Mouse (Mus musculus): ENCODE data around the gene Olfr824. TPM values are rescaled to one million over a fixed set of nuclear protein-coding genes. Genes with fewer than 3 reads are reported as not detected.
"Not testable (repeated sequence)": the region's sequence is repeated elsewhere in the genome, so short reads cannot be mapped to it uniquely, and the experiment has no call there.

Olfr824 gene
- polyA plus RNA-seq (2012; ENCODE audit: insufficient read depth, insufficient read length, missing spikeins) = not detected in 2 replicates

- not testable (repeated sequence) for H3K27ac ChIP-seq (ENCODE audit: insufficient read depth, low read depth, low read length); H3K4me1 ChIP-seq (ENCODE audit: control insufficient read depth, insufficient read depth, low read length); H3K4me3 ChIP-seq (ENCODE audit: insufficient read depth, low read length)
Measured at GRCm38 (mm10) chr10:130129900-130130299, at the start of gene Olfr824. Olfr824 (minus strand) TSS chr10:130130000.

GRCm38 (mm10) chr10:130166666-130167065 is 36.9 kb upstream of the Olfr824 start, which contains the start of gene Olfr825:
Olfr825 (minus strand) TSS chr10:130166766.
- TF ChIP-seq POLR2A (IDR thresholded peaks at IDR 0.05; ENCODE audit: borderline replicate concordance, low read depth, low read length) = no peak
- TF ChIP-seq CTCF (IDR thresholded peaks at IDR 0.05; ENCODE audit: low read depth, low read length) = no peak
- no peak within 1 kb of the TSS for H3K27ac ChIP-seq (ENCODE audit: insufficient read depth, low read depth, low read length)
- no peaks in the 10 kb centered on the region for H3K4me1 ChIP-seq (ENCODE audit: control insufficient read depth, insufficient read depth, low read length)
- H3K4me3 ChIP-seq (ENCODE audit: insufficient read depth, low read length) = no peak within 1 kb of the TSS

- Histone ChIP-seq H3K4me3 (ENCODE audit: insufficient read depth, low read length) (no peak overlapping the region), H3K4me1 (ENCODE audit: control insufficient read depth, insufficient read depth, low read length) (no peaks in the 10 kb centered on the region), H3K27ac (ENCODE audit: insufficient read depth, low read depth, low read length) (no peak overlapping the region)
- TF ChIP-seq CTCF (IDR thresholded peaks at IDR 0.05; ENCODE audit: low read depth, low read length) (no peak), POLR2A (IDR thresholded peaks at IDR 0.05; ENCODE audit: borderline replicate concordance, low read depth, low read length) (no peak)
Measured at GRCm38 (mm10) chr10:130165196-130165595, 35.4 kb upstream of the Olfr824 start.

- no peak for TF ChIP-seq POLR2A (IDR thresholded peaks at IDR 0.05; ENCODE audit: borderline replicate concordance, low read depth, low read length)
- TF ChIP-seq CTCF (IDR thresholded peaks at IDR 0.05; ENCODE audit: low read depth, low read length) = no peak
- H3K4me3 ChIP-seq (ENCODE audit: insufficient read depth, low read length) = no peak overlapping the region
- no peaks in the 10 kb centered on the region for H3K4me1 ChIP-seq (ENCODE audit: control insufficient read depth, insufficient read depth, low read length)
- no peak overlapping the region for H3K27ac ChIP-seq (ENCODE audit: insufficient read depth, low read depth, low read length)
Measured at GRCm38 (mm10) chr10:130144121-130144520, 14.3 kb upstream of the Olfr824 start.

GRCm38 (mm10) chr10:130142481-130142880 is 12.7 kb upstream of the Olfr824 start:
- not testable (repeated sequence) for H3K27ac ChIP-seq (ENCODE audit: insufficient read depth, low read depth, low read length); H3K4me3 ChIP-seq (ENCODE audit: insufficient read depth, low read length); H3K4me1 ChIP-seq (ENCODE audit: control insufficient read depth, insufficient read depth, low read length)

- TF ChIP-seq CTCF (IDR thresholded peaks at IDR 0.05; ENCODE audit: low read depth, low read length) (no peak), POLR2A (IDR thresholded peaks at IDR 0.05; ENCODE audit: borderline replicate concordance, low read depth, low read length) (no peak)
- no peaks in the 10 kb centered on the region for H3K4me1 ChIP-seq (ENCODE audit: control insufficient read depth, insufficient read depth, low read length)
- no peak overlapping the region for H3K4me3 ChIP-seq (ENCODE audit: insufficient read depth, low read length)
- no peak overlapping the region for H3K27ac ChIP-seq (ENCODE audit: insufficient read depth, low read depth, low read length)
Measured at GRCm38 (mm10) chr10:130134811-130135210, 5.0 kb upstream of the Olfr824 start.

GRCm38 (mm10) chr10:130116045-130116444 is 13.8 kb downstream of the Olfr824 start:
- H3K27ac ChIP-seq (ENCODE audit: insufficient read depth, low read depth, low read length); H3K4me1 ChIP-seq (ENCODE audit: control insufficient read depth, insufficient read depth, low read length); H3K4me3 ChIP-seq (ENCODE audit: insufficient read depth, low read length): not testable (repeated sequence)

GRCm38 (mm10) chr10:130115283-130115682 is 14.5 kb downstream of the Olfr824 start, which contains the start of gene Olfr823:
Olfr823 (minus strand) TSS chr10:130115383.
- not testable (repeated sequence) for H3K4me1 ChIP-seq (ENCODE audit: control insufficient read depth, insufficient read depth, low read length); H3K27ac ChIP-seq (ENCODE audit: insufficient read depth, low read depth, low read length); H3K4me3 ChIP-seq (ENCODE audit: insufficient read depth, low read length)

GRCm38 (mm10) chr10:130096104-130096503 is 33.7 kb downstream of the Olfr824 start:
- H3K27ac ChIP-seq (ENCODE audit: insufficient read depth, low read depth, low read length) = no peak overlapping the region
- no peaks in the 10 kb centered on the region for H3K4me1 ChIP-seq (ENCODE audit: control insufficient read depth, insufficient read depth, low read length)
- no peak for TF ChIP-seq POLR2A (IDR thresholded peaks at IDR 0.05; ENCODE audit: borderline replicate concordance, low read depth, low read length)
- no peak for TF ChIP-seq CTCF (IDR thresholded peaks at IDR 0.05; ENCODE audit: low read depth, low read length)
- no peak overlapping the region for H3K4me3 ChIP-seq (ENCODE audit: insufficient read depth, low read length)

- Histone ChIP-seq H3K4me3 (ENCODE audit: insufficient read depth, low read length) (no peak overlapping the region), H3K4me1 (ENCODE audit: control insufficient read depth, insufficient read depth, low read length) (no peaks in the 10 kb centered on the region), H3K27ac (ENCODE audit: insufficient read depth, low read depth, low read length) (no peak overlapping the region)
- TF ChIP-seq POLR2A (IDR thresholded peaks at IDR 0.05; ENCODE audit: borderline replicate concordance, low read depth, low read length) (no peak), CTCF (IDR thresholded peaks at IDR 0.05; ENCODE audit: low read depth, low read length) (no peak)
Measured at GRCm38 (mm10) chr10:130092838-130093440, 36.9 kb downstream of the Olfr824 start.

Other genes with a start within 250 kb of the Olfr824 start
- not detected in 2 replicates for gene Olfr815, start 224.1 kb downstream of the Olfr824 start, polyA plus RNA-seq (2012; ENCODE audit: insufficient read depth, insufficient read length, missing spikeins)
- gene Olfr816, start 214.4 kb downstream of the Olfr824 start, polyA plus RNA-seq (2012; ENCODE audit: insufficient read depth, insufficient read length, missing spikeins) = not detected in 2 replicates
- gene Olfr818, start 180.9 kb downstream of the Olfr824 start, polyA plus RNA-seq (2012; ENCODE audit: insufficient read depth, insufficient read length, missing spikeins) = not detected in 2 replicates
- not detected in 2 replicates for gene Olfr819, start 162.7 kb downstream of the Olfr824 start, polyA plus RNA-seq (2012; ENCODE audit: insufficient read depth, insufficient read length, missing spikeins)
- not detected in 2 replicates for gene Olfr247, start 153.9 kb downstream of the Olfr824 start, polyA plus RNA-seq (2012; ENCODE audit: insufficient read depth, insufficient read length, missing spikeins)
- not detected in 2 replicates for gene Gm10310, start 144.9 kb downstream of the Olfr824 start, polyA plus RNA-seq (2012; ENCODE audit: insufficient read depth, insufficient read length, missing spikeins)
- not detected in 2 replicates for gene Olfr820, start 117.4 kb downstream of the Olfr824 start, polyA plus RNA-seq (2012; ENCODE audit: insufficient read depth, insufficient read length, missing spikeins)
- gene Olfr821, start 99.7 kb downstream of the Olfr824 start, polyA plus RNA-seq (2012; ENCODE audit: insufficient read depth, insufficient read length, missing spikeins) = 0.41 TPM in 1 of 2 replicates, not detected in the other
- gene Olfr822, start 58.8 kb downstream of the Olfr824 start, polyA plus RNA-seq (2012; ENCODE audit: insufficient read depth, insufficient read length, missing spikeins) = not detected in 2 replicates
- gene Olfr823, start 14.6 kb downstream of the Olfr824 start, polyA plus RNA-seq (2012; ENCODE audit: insufficient read depth, insufficient read length, missing spikeins) = not detected in 2 replicates
- gene Olfr825, start 36.8 kb upstream of the Olfr824 start, polyA plus RNA-seq (2012; ENCODE audit: insufficient read depth, insufficient read length, missing spikeins) = not detected in 2 replicates
- not detected in 2 replicates for gene Olfr826, start 54.2 kb upstream of the Olfr824 start, polyA plus RNA-seq (2012; ENCODE audit: insufficient read depth, insufficient read length, missing spikeins)
- not detected in 2 replicates for gene Olfr827, start 84.4 kb upstream of the Olfr824 start, polyA plus RNA-seq (2012; ENCODE audit: insufficient read depth, insufficient read length, missing spikeins)
- not detected in 2 replicates for gene Neurod4, start 150.2 kb upstream of the Olfr824 start, polyA plus RNA-seq (2012; ENCODE audit: insufficient read depth, insufficient read length, missing spikeins)
- not detected in 2 replicates for gene Tespa1, start 192.9 kb upstream of the Olfr824 start, polyA plus RNA-seq (2012; ENCODE audit: insufficient read depth, insufficient read length, missing spikeins)

All from bone marrow macrophage, adult 2 months (primary cell).